Mouse (Mus musculus): ENCODE data around the gene Vpreb1. TPM values are rescaled to one million over a fixed set of nuclear protein-coding genes. Genes with fewer than 3 reads are reported as not detected.

Vpreb1 gene
- polyA plus RNA-seq (2016; fragmentation: Nextera tagmentation; extraction: Ambion mirVana), result 2.8 and 3.9 TPM in 2 replicates

GRCm38 (mm10) chr16:16870617-16871331 is at the start of gene Vpreb1, which contains the start of gene Top3b:
Gene Vpreb1, minus strand, starts transcription at chr16:16870843.
Gene Top3b, plus strand, starts transcription at chr16:16870736.
- Histone ChIP-seq H3K36me3 (peaks cover 9% of the 10 kb centered on the region), H3K9me3 (replicated peaks) (no peaks in the 10 kb centered on the region), H3K4me1 (peaks cover 12% of the 10 kb centered on the region), H3K4me3 (peak within 1 kb of the TSS; percentile 85), H3K27ac (peak within 1 kb of the TSS; percentile 96), H3K27me3 (ENCODE audit: low read depth, poor library complexity, severe bottlenecking) (no peaks in the 10 kb centered on the region)
- WGBS, result under 1% methylated on average over 49 of the region's 49 CpGs
- peak; percentile 97 for DNase-seq (ENCODE audit: low spot score)

- no peaks in the 10 kb centered on the region for H3K9me3 ChIP-seq (replicated peaks)
- no peaks in the 10 kb centered on the region for H3K4me1 ChIP-seq
- H3K27me3 ChIP-seq (ENCODE audit: low read depth, poor library complexity, severe bottlenecking), result no peaks in the 10 kb centered on the region
- no peak for DNase-seq (ENCODE audit: low spot score)
- H3K36me3 ChIP-seq, result peaks cover 100% of the 10 kb centered on the region
- no peak overlapping the region for H3K27ac ChIP-seq
- H3K4me3 ChIP-seq, result no peak overlapping the region
- WGBS, result 94% methylated on average over 7 of the region's 7 CpGs
These were observed 47.9 kb upstream of the Vpreb1 start for GRCm38 (mm10) chr16:16918441-16919117.

DNA sequence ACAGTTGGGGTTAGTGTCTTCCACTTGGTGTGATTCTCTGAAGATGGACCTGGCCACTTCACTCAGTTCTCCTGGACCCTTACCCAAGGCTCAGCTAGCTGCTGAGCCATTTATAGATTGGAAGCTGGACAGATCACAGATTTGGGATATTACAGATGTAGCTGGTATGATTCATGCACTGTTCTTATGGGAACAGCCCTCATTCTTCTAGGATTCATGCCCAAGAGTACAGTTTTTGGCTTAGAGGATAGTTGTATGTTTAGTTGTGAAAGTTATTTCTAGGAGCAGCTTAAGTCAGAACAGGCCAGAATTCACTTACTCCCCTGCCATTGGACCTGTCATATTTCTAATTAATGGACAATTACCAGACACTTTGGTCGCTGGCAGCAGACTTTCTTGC is 42.8 kb upstream of the Vpreb1 start:
- peaks cover 7% of the 10 kb centered on the region for H3K4me1 ChIP-seq
- no peaks in the 10 kb centered on the region for H3K27me3 ChIP-seq (ENCODE audit: low read depth, poor library complexity, severe bottlenecking)
- H3K9me3 ChIP-seq (replicated peaks), result no peaks in the 10 kb centered on the region
- 76% methylated on average over 1 of the region's 1 CpGs for WGBS
- no peak for DNase-seq (ENCODE audit: low spot score)
- no peak overlapping the region for H3K27ac ChIP-seq
- peaks cover 99% of the 10 kb centered on the region for H3K36me3 ChIP-seq
- no peak overlapping the region for H3K4me3 ChIP-seq

- WGBS, result 45% methylated on average over 13 of the region's 13 CpGs
These were observed 41.3 kb upstream of the Vpreb1 start for GRCm38 (mm10) chr16:16911641-16912597.

GRCm38 (mm10) chr16:16907799-16908198 is 37.2 kb upstream of the Vpreb1 start:
- 85% methylated on average over 6 of the region's 6 CpGs for WGBS
- H3K27me3 ChIP-seq (ENCODE audit: low read depth, poor library complexity, severe bottlenecking), result no peaks in the 10 kb centered on the region
- no peak overlapping the region for H3K4me3 ChIP-seq
- no peak overlapping the region for H3K27ac ChIP-seq
- no peaks in the 10 kb centered on the region for H3K9me3 ChIP-seq (replicated peaks)
- H3K4me1 ChIP-seq, result peaks cover 7% of the 10 kb centered on the region
- H3K36me3 ChIP-seq, result peaks cover 96% of the 10 kb centered on the region
- no peak for DNase-seq (ENCODE audit: low spot score)

More at GRCm38 (mm10) chr16:16911641-16912597, 41.3 kb upstream of the Vpreb1 start:
- peaks cover 97% of the 10 kb centered on the region for H3K36me3 ChIP-seq
- no peak overlapping the region for H3K4me3 ChIP-seq
- H3K27me3 ChIP-seq (ENCODE audit: low read depth, poor library complexity, severe bottlenecking), result no peaks in the 10 kb centered on the region
- H3K27ac ChIP-seq, result peak overlapping the region; percentile 82
- H3K4me1 ChIP-seq, result peaks cover 7% of the 10 kb centered on the region
- no peaks in the 10 kb centered on the region for H3K9me3 ChIP-seq (replicated peaks)
- DNase-seq (ENCODE audit: low spot score), result peak; percentile 79

GRCm38 (mm10) chr16:16903188-16903587 is 32.5 kb upstream of the Vpreb1 start:
- Histone ChIP-seq H3K9me3 (replicated peaks) (no peaks in the 10 kb centered on the region), H3K27me3 (ENCODE audit: low read depth, poor library complexity, severe bottlenecking) (no peaks in the 10 kb centered on the region), H3K27ac (no peak overlapping the region), H3K4me3 (no peak overlapping the region), H3K4me1 (no peaks in the 10 kb centered on the region), H3K36me3 (peaks cover 62% of the 10 kb centered on the region)
- DNase-seq (ENCODE audit: low spot score), result no peak
- 91% methylated on average over 5 of the region's 5 CpGs for whole genome bisulfite sequencing

- peaks cover 5% of the 10 kb centered on the region for H3K4me1 ChIP-seq
These were observed 31.7 kb upstream of the Vpreb1 start for GRCm38 (mm10) chr16:16902329-16902728.

DNA sequence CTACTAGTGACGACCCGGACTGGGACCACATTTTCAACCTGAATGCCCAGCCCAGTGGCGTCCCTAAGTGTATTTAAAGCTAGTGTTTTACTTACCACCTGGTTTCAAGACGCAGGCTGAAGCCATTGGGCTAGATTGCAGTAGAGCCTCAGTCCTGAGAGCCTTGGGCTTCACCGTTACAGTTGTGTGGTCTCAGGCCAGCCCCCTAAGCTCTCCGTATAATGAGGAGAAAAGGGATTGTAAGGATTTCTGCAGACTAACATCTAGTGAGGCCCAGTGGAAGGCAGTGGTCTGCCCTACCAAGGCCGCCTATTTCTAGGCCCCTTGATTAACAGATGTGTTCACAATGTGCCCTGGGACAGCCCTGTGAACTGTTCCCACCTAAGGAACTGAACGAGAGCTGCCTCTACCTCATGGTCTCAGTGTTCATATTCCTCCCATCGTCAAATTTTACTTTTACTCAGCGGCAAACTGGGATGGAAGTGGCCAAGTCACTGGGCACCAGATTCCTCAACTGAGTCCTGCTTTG is 26.5 kb upstream of the Vpreb1 start:
- H3K4me1 ChIP-seq, result peaks cover 21% of the 10 kb centered on the region
- peak overlapping the region; percentile 84 for H3K27ac ChIP-seq
- H3K27me3 ChIP-seq (ENCODE audit: low read depth, poor library complexity, severe bottlenecking), result no peaks in the 10 kb centered on the region
- no peaks in the 10 kb centered on the region for H3K9me3 ChIP-seq (replicated peaks)
- no peak for DNase-seq (ENCODE audit: low spot score)
- peaks cover 30% of the 10 kb centered on the region for H3K36me3 ChIP-seq
- H3K4me3 ChIP-seq, result peak overlapping the region; percentile 73
- WGBS, result 28% methylated on average over 10 of the region's 10 CpGs

More at GRCm38 (mm10) chr16:16902329-16902728, 31.7 kb upstream of the Vpreb1 start:
- 87% methylated on average over 4 of the region's 4 CpGs for WGBS
- H3K27me3 ChIP-seq (ENCODE audit: low read depth, poor library complexity, severe bottlenecking), result no peaks in the 10 kb centered on the region
- no peak overlapping the region for H3K27ac ChIP-seq
- peaks cover 54% of the 10 kb centered on the region for H3K36me3 ChIP-seq
- H3K9me3 ChIP-seq (replicated peaks), result no peaks in the 10 kb centered on the region
- no peak for DNase-seq (ENCODE audit: low spot score)
- H3K4me3 ChIP-seq, result no peak overlapping the region

DNA sequence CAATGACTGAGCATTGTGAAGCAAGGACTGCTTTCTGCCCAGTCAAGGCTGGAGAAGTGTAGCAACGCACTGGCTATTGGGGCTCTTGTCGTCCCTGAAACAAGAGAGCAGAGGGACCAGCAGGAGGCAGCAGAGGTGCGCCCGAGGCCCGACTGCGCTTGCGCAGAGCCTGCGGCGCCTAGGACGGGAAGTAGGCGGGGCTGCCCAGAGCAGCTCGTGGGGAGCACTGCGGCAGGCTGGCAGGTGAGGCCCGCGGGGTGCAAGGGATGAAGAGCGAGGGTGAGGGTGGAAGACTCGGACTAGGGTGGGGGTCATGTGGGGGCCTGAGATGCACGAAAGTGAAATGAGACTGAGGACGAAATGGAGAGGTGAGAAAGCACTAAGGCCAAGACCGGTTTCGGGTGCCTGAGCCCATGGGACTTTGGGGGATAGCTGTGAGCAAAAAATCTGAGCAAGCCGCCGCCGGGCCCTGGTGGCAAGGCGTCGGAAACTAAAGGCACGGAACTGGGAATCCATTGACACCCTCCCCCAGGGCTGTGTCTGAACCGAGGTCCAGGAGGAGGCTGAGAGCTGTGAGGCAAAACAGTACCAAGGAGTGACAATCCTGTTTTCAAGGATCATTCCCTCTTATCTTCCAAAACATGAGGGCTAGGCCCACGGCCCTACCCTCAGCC is 25.9 kb upstream of the Vpreb1 start, which contains the start of gene Ppm1f:
TSS of gene Ppm1f (plus strand) at position 88 of the 674 bp plus-strand sequence.
- WGBS, result under 1% methylated on average over 29 of the region's 29 CpGs
- DNase-seq (ENCODE audit: low spot score), result peak; percentile 96
- peak within 1 kb of the TSS; percentile 84 for H3K27ac ChIP-seq
- no peaks in the 10 kb centered on the region for H3K27me3 ChIP-seq (ENCODE audit: low read depth, poor library complexity, severe bottlenecking)
- H3K36me3 ChIP-seq, result peaks cover 36% of the 10 kb centered on the region
- H3K9me3 ChIP-seq (replicated peaks), result no peaks in the 10 kb centered on the region
- H3K4me3 ChIP-seq, result peak within 1 kb of the TSS; percentile 73
- peaks cover 21% of the 10 kb centered on the region for H3K4me1 ChIP-seq

- WGBS, result 27% methylated on average over 4 of the region's 4 CpGs
- Histone ChIP-seq H3K36me3 (peaks cover 41% of the 10 kb centered on the region), H3K9me3 (replicated peaks) (no peaks in the 10 kb centered on the region), H3K4me1 (peaks cover 21% of the 10 kb centered on the region), H3K27ac (peak overlapping the region; percentile 84; the same call in 1 of the 2 replicates), H3K27me3 (ENCODE audit: low read depth, poor library complexity, severe bottlenecking) (no peaks in the 10 kb centered on the region), H3K4me3 (peak overlapping the region; percentile 73)
- DNase-seq (ENCODE audit: low spot score), result no peak
These were observed 25.4 kb upstream of the Vpreb1 start for GRCm38 (mm10) chr16:16896015-16896381.

GRCm38 (mm10) chr16:16892366-16892765 is 21.7 kb upstream of the Vpreb1 start:
- Histone ChIP-seq H3K4me1 (peaks cover 16% of the 10 kb centered on the region), H3K9me3 (replicated peaks) (no peaks in the 10 kb centered on the region), H3K27ac (no peak overlapping the region), H3K36me3 (peaks cover 66% of the 10 kb centered on the region), H3K27me3 (ENCODE audit: low read depth, poor library complexity, severe bottlenecking) (no peaks in the 10 kb centered on the region), H3K4me3 (no peak overlapping the region)
- no peak for DNase-seq (ENCODE audit: low spot score)
- 91% methylated on average over 7 of the region's 7 CpGs for WGBS

- H3K27me3 ChIP-seq (ENCODE audit: low read depth, poor library complexity, severe bottlenecking), result no peaks in the 10 kb centered on the region
- H3K27ac ChIP-seq, result no peak overlapping the region
- no peak overlapping the region for H3K4me3 ChIP-seq
- H3K9me3 ChIP-seq (replicated peaks), result no peaks in the 10 kb centered on the region
- 93% methylated on average over 1 of the region's 1 CpGs for WGBS
- H3K4me1 ChIP-seq, result no peaks in the 10 kb centered on the region
- peaks cover 100% of the 10 kb centered on the region for H3K36me3 ChIP-seq
- DNase-seq (ENCODE audit: low spot score), result no peak
These were observed 17.7 kb upstream of the Vpreb1 start for GRCm38 (mm10) chr16:16888341-16888740.

Data from limb, embryonic 10.5 days (tissue).